Mouse (Mus musculus): ENCODE measurements around the gene Cxcr2.

Gene Cxcr2

DNA sequence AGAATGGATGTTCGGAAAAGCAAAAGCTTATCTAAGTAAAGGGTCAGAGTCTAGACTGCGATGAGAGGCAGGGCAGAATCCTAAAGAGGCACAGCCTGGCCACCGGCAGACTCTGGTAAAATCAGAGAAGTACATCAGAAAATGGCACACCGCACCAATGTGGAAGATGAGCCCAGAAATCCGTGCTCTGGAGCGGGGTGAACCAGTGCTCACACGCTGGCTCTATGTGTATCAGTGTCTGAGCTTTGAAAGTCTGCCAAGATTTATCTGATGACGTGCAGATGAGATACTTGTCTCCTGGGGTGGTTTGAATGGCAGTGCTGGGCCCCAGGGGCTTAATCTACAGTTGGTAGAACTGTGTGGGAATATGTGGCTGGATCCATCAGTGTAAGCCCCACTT, 45.3 kb downstream of the Cxcr2 start:
- no peak for DNase-seq

DNA sequence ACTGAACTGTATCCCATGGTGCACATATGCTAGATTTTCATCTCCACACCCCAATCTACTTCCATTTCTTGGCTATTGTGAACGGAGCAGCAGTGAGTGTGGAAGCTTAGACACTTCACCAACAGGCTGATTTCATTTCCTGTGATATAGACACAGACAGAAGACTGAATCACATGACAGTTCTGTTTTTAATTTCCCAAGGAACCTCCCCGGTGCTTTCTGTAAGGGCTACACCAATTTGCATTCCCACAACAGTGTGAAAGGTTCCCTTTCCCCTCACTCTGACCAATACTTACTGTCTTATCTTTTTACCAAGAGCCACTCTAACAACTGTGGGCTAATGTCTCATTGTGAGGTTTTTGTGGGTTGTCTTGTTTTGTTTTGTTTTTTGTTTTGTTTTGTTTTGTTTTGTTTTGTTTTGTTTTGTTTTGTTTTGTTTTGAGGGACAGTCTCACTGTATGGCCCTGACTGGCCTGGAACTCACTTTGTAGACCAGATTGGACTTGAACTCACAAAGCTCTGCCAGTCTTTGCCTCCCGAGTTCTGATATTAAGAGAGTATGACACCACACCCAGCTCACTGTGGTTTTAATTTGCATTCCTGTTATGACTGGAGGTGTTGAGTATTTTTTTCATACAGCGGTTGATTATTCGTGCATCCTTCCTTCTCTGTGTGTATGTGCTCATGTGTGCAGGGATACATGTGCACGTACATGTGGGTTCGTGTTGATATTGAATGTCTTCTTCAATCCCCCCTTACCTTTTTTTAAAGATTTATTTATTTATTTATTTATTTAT, 47.5 kb downstream of the Cxcr2 start:
- no peak for DNase-seq

- no peak for DNase-seq
These were observed 49.7 kb downstream of the Cxcr2 start for GRCm38 (mm10) chr1:74203457-74203856.

DNA sequence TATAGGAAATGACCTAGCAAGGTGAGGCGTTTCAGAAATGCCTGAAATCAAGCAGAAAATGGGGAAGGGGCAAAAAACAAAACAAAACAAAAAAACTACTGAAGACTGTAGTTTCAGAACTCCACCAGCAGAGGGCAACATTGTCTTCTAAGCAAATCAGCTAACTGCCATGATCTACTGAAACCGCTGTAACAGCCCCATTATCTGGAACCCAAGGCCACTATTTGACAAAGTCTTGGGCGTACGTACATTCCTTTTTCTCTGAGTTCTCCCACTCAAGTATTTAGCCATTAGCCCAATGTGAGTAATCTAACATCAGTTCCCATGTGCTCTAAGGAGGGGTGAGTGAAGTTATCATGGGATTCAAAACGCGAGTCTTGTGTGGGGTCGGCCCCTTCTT, 52.1 kb downstream of the Cxcr2 start:
- peak; percentile 38 for DNase-seq

- DNase-seq, result no peak
These were observed 52.9 kb downstream of the Cxcr2 start for GRCm38 (mm10) chr1:74206642-74207041.

GRCm38 (mm10) chr1:74207906-74208305, 54.1 kb downstream of the Cxcr2 start:
- no peak for DNase-seq

DNA sequence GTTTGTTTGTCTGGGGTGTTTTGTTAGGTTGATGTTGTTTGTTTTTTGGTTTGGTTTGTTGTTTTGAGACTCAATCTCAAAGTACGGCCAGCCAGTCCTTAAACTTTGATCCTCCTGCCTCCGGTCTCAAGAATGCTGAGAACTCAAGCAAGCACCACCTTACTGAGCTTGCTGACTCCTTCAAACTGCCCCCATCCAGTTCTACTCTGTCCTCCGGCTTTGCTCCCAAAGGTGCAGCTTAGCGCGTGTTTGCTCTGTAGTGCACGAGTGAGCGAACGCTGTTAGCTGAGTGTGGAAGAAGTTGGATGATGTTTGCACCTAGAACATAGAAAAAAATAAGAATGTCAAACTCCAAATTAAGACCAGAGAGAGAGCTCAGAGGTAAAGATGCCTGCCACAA, 55.2 kb downstream of the Cxcr2 start:
- DNase-seq, result no peak
